Mouse (Mus musculus): ENCODE data around the gene Gabbr2. TPM values are rescaled to one million over a fixed set of nuclear protein-coding genes. Genes with fewer than 3 reads are reported as not detected.
"Not testable (repeated sequence)": the region's sequence is repeated elsewhere in the genome, so short reads cannot be mapped to it uniquely, and the experiment has no call there.

Gene Gabbr2
- polyA plus RNA-seq, 1 experiment: not detected

DNA sequence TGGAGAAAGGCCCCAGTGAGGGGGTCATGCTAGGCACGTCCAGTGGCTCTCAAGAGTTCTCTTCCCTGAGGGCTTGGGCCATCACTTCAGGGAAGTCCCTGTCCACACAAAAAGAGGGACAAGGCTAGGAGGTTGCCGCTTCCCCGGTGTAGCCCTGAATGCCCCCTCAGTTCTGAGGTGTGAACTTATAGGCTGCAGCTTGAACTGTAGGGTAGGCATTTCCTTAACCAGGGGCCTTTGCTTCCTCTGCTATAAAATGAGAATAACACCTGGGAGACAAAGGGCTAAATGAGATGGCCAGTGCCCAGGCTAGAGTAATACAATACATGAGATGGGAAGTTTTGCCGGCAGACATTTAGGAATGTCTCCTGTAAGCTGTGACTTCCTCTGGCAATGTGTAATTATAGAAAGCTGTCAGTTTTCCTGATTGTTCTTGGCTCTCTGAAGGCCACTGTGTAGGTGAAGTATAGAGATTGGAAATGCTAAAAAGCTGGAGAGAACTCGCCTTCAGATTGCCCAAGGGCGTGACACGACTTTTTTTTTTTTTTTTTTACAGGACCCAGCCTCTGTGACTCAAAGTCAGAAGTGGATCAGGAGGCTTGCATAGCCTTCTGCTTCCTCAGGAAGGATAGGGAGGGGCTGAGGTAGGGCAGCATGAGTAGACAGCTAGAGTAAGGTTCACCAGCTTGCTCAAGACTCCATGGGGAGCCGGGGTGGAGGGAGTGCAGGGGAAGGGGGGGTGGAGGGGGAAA is 348.6 kb downstream of the Gabbr2 start:
- Histone ChIP-seq H3K9me3 (no peaks in the 10 kb centered on the region), H3K4me3 (replicated peaks) (peak overlapping the region; percentile 76), H3K36me3 (replicated peaks; ENCODE audit: low read length) (peaks cover 71% of the 10 kb centered on the region), H3K27me3 (replicated peaks) (no peaks in the 10 kb centered on the region), H3K4me1 (peaks cover 70% of the 10 kb centered on the region)
- TF ChIP-seq FLI1 (IDR thresholded peaks at IDR 0.05; ENCODE audit: low read length) (no peak), GATA1 (IDR thresholded peaks at IDR 0.05; ENCODE audit: borderline replicate concordance, low read length) (no peak)

DNA sequence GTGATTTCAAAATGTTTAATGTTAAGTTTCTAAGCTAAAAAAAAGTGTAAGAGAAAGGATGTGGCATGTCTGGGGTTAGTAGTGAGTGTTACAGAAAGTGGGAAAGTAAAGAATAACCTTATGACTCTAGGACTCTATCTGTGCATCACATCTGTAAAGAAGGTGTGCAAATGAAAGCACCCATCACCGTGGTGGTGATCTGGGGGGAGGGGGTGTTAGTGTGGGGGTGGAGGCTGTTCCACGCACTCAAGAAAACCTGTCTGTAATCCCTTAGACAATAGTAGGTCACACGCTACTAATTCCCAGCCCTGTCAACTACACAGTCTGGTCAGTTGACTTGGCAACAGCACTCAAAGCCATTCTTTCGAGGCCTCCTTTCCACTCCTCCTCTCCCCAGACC is 350.4 kb downstream of the Gabbr2 start:
- H3K9me3 ChIP-seq: no peaks in the 10 kb centered on the region
- H3K4me3 ChIP-seq (replicated peaks): peak overlapping the region; percentile 78
- no peaks in the 10 kb centered on the region for H3K27me3 ChIP-seq (replicated peaks)
- TF ChIP-seq GATA1 (IDR thresholded peaks at IDR 0.05; ENCODE audit: borderline replicate concordance, low read length) (no peak), FLI1 (IDR thresholded peaks at IDR 0.05; ENCODE audit: low read length) (no peak)
- H3K4me1 ChIP-seq: peaks cover 66% of the 10 kb centered on the region
- peaks cover 72% of the 10 kb centered on the region for H3K36me3 ChIP-seq (replicated peaks; ENCODE audit: low read length)

DNA sequence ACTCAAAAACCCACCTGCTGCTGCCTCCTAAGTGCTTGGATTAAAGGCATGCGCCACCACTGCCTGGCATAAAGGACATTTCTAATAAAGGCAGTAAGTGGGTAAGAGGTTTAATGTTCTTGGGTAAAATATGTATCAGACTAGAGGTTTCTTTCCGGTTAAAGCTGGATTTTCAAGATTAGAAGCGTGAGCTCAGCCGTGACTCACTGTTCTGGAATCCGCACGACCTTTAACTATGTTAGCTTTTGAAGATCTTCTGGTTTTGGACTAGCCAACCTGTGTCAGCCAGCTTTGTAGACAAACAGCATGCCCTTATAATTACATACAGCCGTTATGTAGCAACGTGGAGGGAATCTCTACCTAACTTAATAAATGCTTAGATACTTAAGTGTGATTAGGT is 351.8 kb downstream of the Gabbr2 start:
- H3K4me3 ChIP-seq (replicated peaks): no peak overlapping the region
- H3K27me3 ChIP-seq (replicated peaks): no peaks in the 10 kb centered on the region
- H3K36me3 ChIP-seq (replicated peaks; ENCODE audit: low read length): peaks cover 74% of the 10 kb centered on the region
- H3K9me3 ChIP-seq: no peaks in the 10 kb centered on the region
- peaks cover 68% of the 10 kb centered on the region for H3K4me1 ChIP-seq
- TF ChIP-seq GATA1 (IDR thresholded peaks at IDR 0.05; ENCODE audit: borderline replicate concordance, low read length) (no peak), FLI1 (IDR thresholded peaks at IDR 0.05; ENCODE audit: low read length) (no peak)

DNA sequence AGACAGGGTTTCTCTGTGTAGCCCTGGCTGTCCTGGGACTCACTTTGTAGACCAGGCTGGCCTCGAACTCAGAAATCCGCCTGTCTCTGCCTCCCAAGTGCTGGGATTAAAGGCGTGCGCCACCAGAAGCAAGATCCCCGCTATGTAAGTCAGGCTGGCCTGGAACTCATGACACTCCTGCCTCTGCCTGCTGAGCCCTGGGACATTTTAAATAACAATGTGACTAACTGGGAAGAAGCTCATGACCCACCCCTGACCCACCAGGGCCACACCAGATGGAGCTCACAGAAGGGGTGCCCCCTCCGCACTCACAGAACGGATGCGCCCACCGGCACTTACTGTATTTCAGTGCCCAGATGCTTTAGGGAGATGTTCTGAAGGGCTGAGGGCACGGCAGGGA is 354.4 kb downstream of the Gabbr2 start:
- not testable (repeated sequence) for H3K27me3 ChIP-seq (replicated peaks); H3K4me3 ChIP-seq (replicated peaks); H3K9me3 ChIP-seq
- Histone ChIP-seq H3K4me1 (peaks cover 63% of the 10 kb centered on the region), H3K36me3 (replicated peaks; ENCODE audit: low read length) (peaks cover 62% of the 10 kb centered on the region)

DNA sequence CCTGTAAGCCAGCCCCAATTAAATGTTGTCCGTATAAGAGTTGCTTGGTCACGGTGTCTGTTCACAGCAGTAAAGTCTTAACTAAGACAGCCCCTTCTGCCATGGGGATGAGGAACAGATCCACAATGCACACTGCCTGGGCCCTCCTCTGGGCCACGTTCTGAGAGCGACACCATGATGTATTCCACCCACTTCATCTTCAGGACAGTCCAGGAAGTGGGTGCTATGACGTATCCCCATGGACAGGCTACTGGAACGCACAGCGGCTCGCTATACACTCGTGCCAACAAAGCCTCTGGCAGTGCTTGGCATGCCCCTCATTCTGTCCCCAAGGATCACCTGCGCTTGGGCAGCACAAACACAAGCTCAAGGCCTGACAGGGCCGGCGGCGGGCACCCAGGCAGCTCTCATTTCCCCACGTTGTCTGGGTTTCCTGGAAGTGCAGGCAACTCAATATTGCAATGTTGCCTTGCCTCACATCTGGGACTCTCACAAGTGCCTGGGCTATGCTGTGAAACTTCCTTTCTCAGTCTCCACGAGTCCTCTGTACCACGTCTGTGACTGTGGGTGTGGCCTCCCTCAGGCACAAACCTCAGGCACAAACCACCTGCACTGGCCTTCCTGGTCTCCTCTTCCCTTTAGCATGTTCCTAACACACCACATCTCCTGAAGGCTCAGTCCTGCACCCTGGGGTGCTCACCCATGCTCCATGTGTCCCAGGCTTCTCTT is 355.8 kb downstream of the Gabbr2 start:
- Histone ChIP-seq H3K27me3 (replicated peaks) (no peaks in the 10 kb centered on the region), H3K9me3 (no peaks in the 10 kb centered on the region), H3K4me1 (peaks cover 66% of the 10 kb centered on the region), H3K4me3 (replicated peaks) (peak overlapping the region; percentile 23), H3K36me3 (replicated peaks; ENCODE audit: low read length) (peaks cover 61% of the 10 kb centered on the region)
- TF ChIP-seq GATA1 (IDR thresholded peaks at IDR 0.05; ENCODE audit: borderline replicate concordance, low read length) (no peak), FLI1 (IDR thresholded peaks at IDR 0.05; ENCODE audit: low read length) (no peak)

DNA sequence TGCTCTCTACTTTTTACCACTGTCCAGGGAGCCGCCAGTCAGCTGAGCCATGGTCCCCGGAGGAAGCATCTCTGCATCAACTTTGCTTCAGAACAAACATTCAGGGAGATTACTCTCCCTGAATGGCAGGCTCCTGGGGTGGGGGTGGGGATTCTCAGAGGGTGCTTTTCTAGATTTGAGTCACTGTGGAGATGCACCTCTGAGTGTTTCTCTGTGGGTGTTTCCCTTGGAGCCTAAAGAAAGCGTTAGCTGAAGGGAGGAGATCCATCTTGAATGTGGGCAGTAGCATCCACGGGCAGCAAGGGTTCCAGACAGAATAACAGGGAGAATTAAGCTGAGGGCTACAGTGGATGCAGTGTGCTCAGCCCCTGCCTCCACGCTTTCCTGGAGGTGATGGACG is 356.8 kb downstream of the Gabbr2 start:
- Histone ChIP-seq H3K27me3 (replicated peaks) (no peaks in the 10 kb centered on the region), H3K4me3 (replicated peaks) (no peak overlapping the region), H3K4me1 (peaks cover 75% of the 10 kb centered on the region), H3K36me3 (replicated peaks; ENCODE audit: low read length) (peaks cover 68% of the 10 kb centered on the region), H3K9me3 (no peaks in the 10 kb centered on the region)
- TF ChIP-seq FLI1 (IDR thresholded peaks at IDR 0.05; ENCODE audit: low read length) (no peak), GATA1 (IDR thresholded peaks at IDR 0.05; ENCODE audit: borderline replicate concordance, low read length) (no peak)

DNA sequence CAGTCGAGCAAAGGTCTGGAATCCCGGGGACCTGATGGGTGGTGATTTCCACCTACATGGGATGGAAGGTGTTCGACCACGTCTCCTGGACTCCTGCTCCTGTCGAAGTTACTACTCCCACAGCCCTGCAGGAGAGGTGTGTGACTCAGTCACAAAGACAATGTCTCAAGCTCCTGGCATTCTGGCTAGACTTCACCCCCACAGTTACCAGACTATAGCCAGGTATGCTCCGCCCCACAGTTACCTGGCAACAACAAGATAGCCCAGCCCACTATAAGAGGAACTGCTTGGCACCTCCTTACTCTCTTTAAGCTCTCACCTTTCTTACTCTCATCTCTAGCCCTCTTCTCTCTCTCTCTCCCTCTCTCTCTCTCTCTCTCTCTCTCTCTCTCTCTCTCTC is 358.1 kb downstream of the Gabbr2 start:
- Histone ChIP-seq H3K4me1 (peaks cover 82% of the 10 kb centered on the region), H3K36me3 (replicated peaks; ENCODE audit: low read length) (peaks cover 73% of the 10 kb centered on the region)
- not testable (repeated sequence) for H3K4me3 ChIP-seq (replicated peaks); H3K27me3 ChIP-seq (replicated peaks); H3K9me3 ChIP-seq

DNA sequence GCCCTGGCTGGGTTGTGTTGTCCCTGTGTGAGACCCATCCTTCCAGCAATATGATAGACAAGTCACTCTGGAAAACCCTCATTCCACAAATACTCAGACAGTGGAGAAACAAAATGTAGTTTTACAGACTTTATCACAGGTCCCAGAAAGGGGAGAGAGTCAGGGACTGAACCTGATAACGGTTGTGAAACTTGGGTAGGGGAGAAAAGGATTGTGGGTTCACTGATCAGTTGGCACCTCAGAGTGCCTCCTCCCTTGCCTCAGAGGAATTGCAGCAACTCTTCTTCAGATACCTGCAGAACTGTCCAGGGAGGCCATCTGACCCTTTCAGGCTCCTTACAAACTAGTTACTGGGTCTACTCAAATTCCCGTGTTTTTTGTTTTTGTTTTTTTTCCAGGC is 359.2 kb downstream of the Gabbr2 start:
- Histone ChIP-seq H3K36me3 (replicated peaks; ENCODE audit: low read length) (peaks cover 73% of the 10 kb centered on the region), H3K27me3 (replicated peaks) (no peaks in the 10 kb centered on the region), H3K9me3 (no peaks in the 10 kb centered on the region), H3K4me1 (peaks cover 82% of the 10 kb centered on the region), H3K4me3 (replicated peaks) (no peak overlapping the region)
- TF ChIP-seq FLI1 (IDR thresholded peaks at IDR 0.05; ENCODE audit: low read length): no peak
- TF ChIP-seq GATA1 (IDR thresholded peaks at IDR 0.05; ENCODE audit: borderline replicate concordance, low read length): no peak

DNA sequence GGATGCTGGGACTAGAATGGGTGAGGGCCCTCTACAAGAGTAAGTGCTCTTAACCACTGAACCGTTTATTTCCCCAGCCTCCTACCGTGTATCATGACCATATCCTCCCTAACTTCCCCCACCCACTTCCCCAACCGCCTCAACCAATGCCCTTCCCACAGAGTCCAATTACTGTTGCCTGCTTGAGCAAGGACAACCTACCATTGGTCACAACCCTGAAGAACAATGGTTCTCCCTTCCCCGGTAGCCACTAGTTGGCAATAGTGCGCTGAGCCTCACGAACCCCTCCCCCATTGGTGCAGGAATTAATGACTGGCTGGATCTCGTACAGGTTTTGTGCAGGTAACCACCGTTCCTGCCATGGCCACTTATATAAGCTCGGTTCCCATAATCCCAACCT is 361.3 kb downstream of the Gabbr2 start:
- H3K4me1 ChIP-seq: peaks cover 85% of the 10 kb centered on the region

DNA sequence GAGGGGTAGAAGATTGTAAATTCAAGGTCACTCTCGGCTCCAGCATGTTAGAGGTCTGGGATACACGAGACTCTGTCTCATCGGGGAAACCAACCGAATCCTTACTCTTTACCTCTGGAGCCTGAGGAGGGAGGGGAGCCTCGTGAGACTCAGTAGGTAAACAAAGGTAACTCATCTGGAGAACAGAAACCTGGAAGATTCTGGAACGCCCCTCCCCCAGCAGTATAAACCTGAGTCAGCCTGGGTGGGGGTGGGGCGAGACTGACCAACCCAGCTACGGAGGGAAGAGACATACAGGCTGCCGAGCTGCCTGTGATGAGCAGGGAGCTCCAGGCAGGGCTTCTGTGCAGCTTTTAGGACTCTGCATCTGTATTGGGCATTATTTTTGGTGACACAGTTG is 362.8 kb downstream of the Gabbr2 start:
- no peaks in the 10 kb centered on the region for H3K27me3 ChIP-seq (replicated peaks)

More for the DNA sequence above, 361.3 kb downstream of the Gabbr2 start:
- TF ChIP-seq GATA1 (IDR thresholded peaks at IDR 0.05; ENCODE audit: borderline replicate concordance, low read length) (no peak), FLI1 (IDR thresholded peaks at IDR 0.05; ENCODE audit: low read length) (no peak)
- peaks cover 75% of the 10 kb centered on the region for H3K36me3 ChIP-seq (replicated peaks; ENCODE audit: low read length)
- no peaks in the 10 kb centered on the region for H3K27me3 ChIP-seq (replicated peaks)
- H3K4me3 ChIP-seq (replicated peaks): no peak overlapping the region
- H3K9me3 ChIP-seq: no peaks in the 10 kb centered on the region

More for the DNA sequence above, 362.8 kb downstream of the Gabbr2 start:
- H3K9me3 ChIP-seq: no peaks in the 10 kb centered on the region
- H3K36me3 ChIP-seq (replicated peaks; ENCODE audit: low read length): peaks cover 76% of the 10 kb centered on the region
- H3K4me1 ChIP-seq: peaks cover 74% of the 10 kb centered on the region
- no peak for TF ChIP-seq FLI1 (IDR thresholded peaks at IDR 0.05; ENCODE audit: low read length)
- TF ChIP-seq GATA1 (IDR thresholded peaks at IDR 0.05; ENCODE audit: borderline replicate concordance, low read length): no peak
- H3K4me3 ChIP-seq (replicated peaks): no peak overlapping the region

All from megakaryocyte, embryonic 14.5 days (primary cell).